Mouse (Mus musculus) layer of hippocampus, adult 8-10 months (tissue): ENCODE data around the gene Ntm. TPM values are rescaled to one million over a fixed set of nuclear protein-coding genes. Genes with fewer than 3 reads are reported as not detected.

Source experiments
- DNase-seq, 2 experiments: peaks; one replicate each; pipeline ENCODE4 v3.0.0; 2022; ENCODE audit warnings: low spot score in 2 of 2
- total RNA-seq, 4 experiments: library from RNA; stranded (reverse); gene quantifications; 2 replicates each; pipeline ENCODE4 v1.2.4; 2022

The Ntm gene
- total RNA-seq: 100 to 1,000 TPM; 148 to 166 (median 161) TPM

- DNase-seq: peak; percentile 62 to 72
Measured at GRCm38 (mm10) chr9:29962978-29963377, at the start of gene Ntm. TSS of gene Ntm (minus strand) at chr9:29963141.

- peak; percentile 45 to 50 for DNase-seq
Measured at GRCm38 (mm10) chr9:30005701-30006100, 42.8 kb upstream of the Ntm start.

GRCm38 (mm10) chr9:30003612-30004011, 40.7 kb upstream of the Ntm start:
- DNase-seq: peak; percentile 55 to 80

GRCm38 (mm10) chr9:29981177-29981915, 18.4 kb upstream of the Ntm start:
- DNase-seq: no peak

- DNase-seq: peak in 1 of 2 experiments; percentile 44
Measured at GRCm38 (mm10) chr9:29961954-29962867, 730 bp downstream of the Ntm start.

GRCm38 (mm10) chr9:29961512-29961911, 1.4 kb downstream of the Ntm start:
- no peak for DNase-seq

- no peak for DNase-seq
Measured at GRCm38 (mm10) chr9:29960741-29961140, 2.2 kb downstream of the Ntm start.

GRCm38 (mm10) chr9:29960236-29960635, 2.7 kb downstream of the Ntm start:
- DNase-seq: no peak

GRCm38 (mm10) chr9:29956936-29957335, 6.0 kb downstream of the Ntm start:
- DNase-seq: no peak

- DNase-seq: peak; percentile 78 to 86
Measured at GRCm38 (mm10) chr9:29954031-29954430, 8.9 kb downstream of the Ntm start.

GRCm38 (mm10) chr9:29949041-29949440, 13.9 kb downstream of the Ntm start:
- peak in 1 of 2 experiments; percentile 45 for DNase-seq

GRCm38 (mm10) chr9:29943209-29944070, 19.5 kb downstream of the Ntm start:
- no peak for DNase-seq

GRCm38 (mm10) chr9:29942183-29942952, 20.6 kb downstream of the Ntm start:
- DNase-seq: peak; percentile 33 to 37

- DNase-seq: no peak
Measured at GRCm38 (mm10) chr9:29939517-29940034, 23.4 kb downstream of the Ntm start.

GRCm38 (mm10) chr9:29928796-29929195, 34.1 kb downstream of the Ntm start:
- DNase-seq: no peak

GRCm38 (mm10) chr9:29925382-29925781, 37.6 kb downstream of the Ntm start:
- no peak for DNase-seq

GRCm38 (mm10) chr9:29898406-29899054, 64.4 kb downstream of the Ntm start:
- no peak for DNase-seq

- no peak for DNase-seq
Measured at GRCm38 (mm10) chr9:29897448-29897847, 65.5 kb downstream of the Ntm start.

- DNase-seq: no peak
Measured at GRCm38 (mm10) chr9:29892792-29893191, 70.1 kb downstream of the Ntm start.

- no peak for DNase-seq
Measured at GRCm38 (mm10) chr9:29888712-29889111, 74.2 kb downstream of the Ntm start.
